Mouse (Mus musculus) spleen, adult 2 months (tissue): ENCODE results near the gene Hist2h2ac.

Experiments
- CTCF ChIP-seq: fragments of 200-500 bp; IDR thresholded peaks from 2 replicates; pipeline ENCODE4 v1.5.1; 2011; ENCODE audit warnings: mild to moderate bottlenecking, inconsistent platforms; ENCODE audit not compliant: insufficient read depth, insufficient read length, insufficient replicate concordance; ENCODE audit errors: extremely low read depth
- POLR2A ChIP-seq: fragments of 200-500 bp; IDR thresholded peaks from 2 replicates; pipeline ENCODE4 v1.6.1; 2011; ENCODE audit warnings: low read depth, low read length, inconsistent platforms

DNA sequence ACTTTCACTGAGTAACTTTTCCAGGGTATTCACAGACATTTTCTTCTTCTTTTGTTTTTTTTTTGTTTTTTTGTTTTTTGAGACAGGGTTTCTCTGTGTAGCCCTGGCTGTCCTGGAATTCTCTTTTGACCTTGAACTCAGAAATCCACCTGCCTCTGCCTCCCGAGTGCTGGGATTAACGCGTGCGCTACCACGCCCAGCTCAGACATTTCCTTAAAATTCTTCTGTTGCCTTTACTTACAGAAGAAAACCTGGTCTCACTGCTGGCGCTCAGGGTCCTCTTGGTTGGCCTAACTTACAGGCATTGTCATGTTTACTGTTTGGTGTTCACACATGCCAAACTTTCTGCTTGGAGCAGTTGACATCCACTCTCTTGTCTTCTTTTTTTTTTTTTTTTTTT is 45.4 kb downstream of the Hist2h2ac start:
- TF ChIP-seq POLR2A (no peak), CTCF (no peak)
